Mouse (Mus musculus) embryonic fibroblast, embryonic 13.5 days (primary cell): Measurements from ENCODE around the gene Commd1.

Experiments used
- CTCF ChIP-seq: IDR thresholded peaks from 2 replicates; pipeline ENCODE4 v1.5.1; 2011; ENCODE audit warnings: mild to moderate bottlenecking, control low read depth, low read length, moderate library complexity, borderline replicate concordance; ENCODE audit not compliant: insufficient read depth
- POLR2A ChIP-seq: IDR thresholded peaks from 2 replicates; pipeline ENCODE4 v1.6.1; 2011; ENCODE audit warnings: low read depth, mild to moderate bottlenecking, control low read depth, low read length, moderate library complexity

DNA sequence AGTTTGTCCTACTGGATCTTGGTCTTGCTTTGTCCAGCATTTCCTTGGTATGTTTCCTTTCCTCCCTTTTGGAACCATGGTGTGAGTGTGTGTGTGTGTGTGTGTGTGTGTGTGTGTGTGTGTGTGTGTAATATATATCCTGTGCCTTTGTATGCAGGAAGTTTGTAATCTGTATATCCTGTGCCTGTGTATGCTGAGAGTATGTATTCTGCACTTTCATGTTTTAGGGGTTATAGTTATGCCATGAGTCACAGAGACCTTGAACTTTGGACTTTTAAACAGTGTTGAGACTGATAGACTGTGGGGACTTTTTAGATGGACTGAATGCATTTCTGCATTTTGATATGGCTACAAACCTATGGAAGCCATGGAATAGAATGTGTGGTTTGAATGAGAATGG, 99.3 kb downstream of the Commd1 start:
- no peak for TF ChIP-seq POLR2A
- no peak for TF ChIP-seq CTCF
